Mouse (Mus musculus) forebrain, embryonic 11.5 days (tissue): ENCODE data around the gene Acot1. TPM values are rescaled to one million over a fixed set of nuclear protein-coding genes. Genes with fewer than 3 reads are reported as not detected.

ENCODE experiments used
- ATAC-seq: fragments of 200-750 bp; cut with Nextera tagmentation; replicated peaks from 2 replicates; pipeline ENCODE4 v1.8.0; 2017; ENCODE audit warnings: moderate TSS enrichment; ENCODE audit not compliant: low FRiP score
- DNase-seq: peaks from one replicate; pipeline ENCODE4 v3.0.0-alpha.2; 2017; ENCODE audit warnings: low spot score
- H3K27ac ChIP-seq: fragments of 300-500 bp; sonication (generic); 2 replicates; pipeline ENCODE4 v1.5.1; 2014; ENCODE audit warnings: low read depth, low read length
- H3K27me3 ChIP-seq: fragments of 300-500 bp; sonication (generic); 2 replicates; pipeline ENCODE4 v1.6.1; 2014; ENCODE audit warnings: mild to moderate bottlenecking, low read length, mixed read lengths; ENCODE audit not compliant: control insufficient read depth, insufficient read depth
- H3K36me3 ChIP-seq: fragments of 300-500 bp; sonication (generic); 2 replicates; pipeline ENCODE4 v1.6.1; 2014; ENCODE audit warnings: mild to moderate bottlenecking, low read length, moderate library complexity, mixed read lengths; ENCODE audit not compliant: control insufficient read depth, insufficient read depth
- H3K4me1 ChIP-seq: fragments of 300-500 bp; sonication (generic); replicated peaks from 2 replicates; pipeline ENCODE4 v1.6.1; 2014; ENCODE audit warnings: low read length, mixed read lengths; ENCODE audit not compliant: control insufficient read depth, insufficient read depth
- H3K4me2 ChIP-seq: fragments of 300-500 bp; sonication (generic); 2 replicates; pipeline ENCODE4 v1.6.1; 2014; ENCODE audit warnings: low read depth, mild to moderate bottlenecking, low read length, moderate library complexity, mixed read lengths; ENCODE audit not compliant: severe bottlenecking
- H3K4me3 ChIP-seq: fragments of 300-500 bp; sonication (generic); 2 replicates; pipeline ENCODE4 v1.5.1; 2014; ENCODE audit warnings: low read depth, low read length
- H3K9ac ChIP-seq: fragments of 300-500 bp; sonication (generic); 2 replicates; pipeline ENCODE4 v1.6.1; 2014; ENCODE audit warnings: low read length
- H3K9me3 ChIP-seq: fragments of 300-500 bp; sonication (generic); 2 replicates; pipeline ENCODE4 v1.6.1; 2016; ENCODE audit warnings: low read length, mixed read lengths; ENCODE audit not compliant: control insufficient read depth
- WGBS: fragments of 180-500 bp; shearing (Covaris S2); extraction: QIAGEN DNeasy Blood & Tissue Kit; methylation state at CpG from one replicate; pipeline ENCODE4 v1.1.7; 2014; 5-methylcytosine and 5-hydroxymethylcytosine counted together
- polyA plus RNA-seq: library from polyadenylated mRNA; unstranded; fragments of >200 nt; fragmentation: Nextera tagmentation; extraction: Ambion mirVana; gene quantifications from 2 replicates; pipeline ENCODE4 v1.2.1, GENCODE M21; 2014

The Acot1 gene
- polyA plus RNA-seq, 1 experiment from 2014 or later = 34.1 TPM

DNA sequence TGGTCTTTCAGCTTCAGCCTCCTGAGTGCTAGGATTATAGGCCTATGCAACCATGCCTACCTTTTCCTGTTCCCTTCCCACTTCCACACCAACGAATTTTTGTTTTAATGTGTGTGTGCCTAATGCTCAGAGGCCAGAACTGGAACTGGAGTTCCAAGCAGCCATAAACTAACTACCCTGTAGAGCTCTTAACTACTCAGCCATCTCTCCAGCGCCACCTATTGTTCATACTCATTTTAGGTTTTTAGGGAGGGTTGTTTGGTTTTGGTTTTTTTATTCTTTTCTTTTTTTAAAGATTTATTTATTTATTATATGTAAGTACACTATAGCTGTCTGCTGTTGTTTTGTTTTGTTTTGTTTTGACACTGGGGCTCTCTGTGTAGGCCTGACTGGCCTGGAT, 51.7 kb downstream of the Acot1 start:
- DNase-seq (no peak), ATAC-seq (no peak)
- no peak overlapping the region for H3K4me3 ChIP-seq
- WGBS = 44% methylated on average over 2 of the region's 2 CpGs
- no peaks in the 10 kb centered on the region for H3K36me3 ChIP-seq
- H3K27ac ChIP-seq = no peak overlapping the region
- H3K4me1 ChIP-seq = no peaks in the 10 kb centered on the region
- no peak overlapping the region for H3K4me2 ChIP-seq
- no peaks in the 10 kb centered on the region for H3K27me3 ChIP-seq
- H3K9me3 ChIP-seq = no peaks in the 10 kb centered on the region
- H3K9ac ChIP-seq = no peak overlapping the region

DNA sequence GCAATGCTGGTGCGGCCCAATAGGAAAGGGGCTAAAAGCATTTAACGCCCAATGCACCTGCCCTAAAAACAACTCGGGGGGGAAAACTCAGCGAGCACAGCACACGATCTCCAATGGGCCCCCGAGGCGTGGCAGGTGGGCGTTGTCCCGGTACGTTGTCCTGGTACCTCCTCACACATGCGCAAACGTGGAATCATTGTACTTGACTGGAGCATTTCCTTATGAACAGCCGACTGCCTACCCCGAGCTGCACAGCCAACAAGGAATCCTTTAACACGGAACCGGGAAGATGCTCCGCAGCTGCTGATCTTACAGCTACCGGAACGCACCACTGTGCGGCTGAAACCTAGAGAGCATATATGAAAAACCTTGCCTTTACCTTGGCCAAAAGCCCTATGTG, 53.0 kb downstream of the Acot1 start:
- no peak overlapping the region for H3K4me2 ChIP-seq
- DNase-seq (no peak), ATAC-seq (no peak)
- 93% methylated on average over 20 of the region's 20 CpGs for WGBS
- H3K36me3 ChIP-seq = no peaks in the 10 kb centered on the region
- H3K27me3 ChIP-seq = no peaks in the 10 kb centered on the region
- no peaks in the 10 kb centered on the region for H3K9me3 ChIP-seq
- H3K9ac ChIP-seq = no peak overlapping the region
- no peak overlapping the region for H3K4me3 ChIP-seq
- H3K4me1 ChIP-seq = no peaks in the 10 kb centered on the region
- H3K27ac ChIP-seq = no peak overlapping the region

DNA sequence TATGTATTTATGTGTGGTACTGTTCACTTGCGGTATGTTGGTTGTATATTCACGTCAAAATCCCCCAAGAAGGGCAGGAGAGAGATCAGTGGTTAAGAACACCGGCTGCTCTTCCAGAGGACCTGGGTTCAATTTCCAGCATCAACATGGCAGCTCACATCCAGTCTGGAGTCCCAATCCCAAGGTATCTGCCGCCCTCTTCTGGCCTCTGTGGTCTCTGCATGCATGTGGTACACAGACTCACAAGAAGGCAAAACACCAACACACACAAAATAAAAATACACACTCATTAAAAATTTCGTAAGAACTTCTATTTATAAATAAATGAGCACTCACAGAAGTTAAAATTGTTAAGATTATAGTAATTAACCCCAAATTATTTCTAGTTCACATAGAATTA, 53.9 kb downstream of the Acot1 start:
- Histone ChIP-seq H3K27ac (no peak overlapping the region), H3K9me3 (no peaks in the 10 kb centered on the region), H3K27me3 (no peaks in the 10 kb centered on the region; the same call in 1 of the 2 replicates), H3K4me3 (no peak overlapping the region), H3K4me2 (no peak overlapping the region), H3K4me1 (no peaks in the 10 kb centered on the region), H3K9ac (no peak overlapping the region), H3K36me3 (no peaks in the 10 kb centered on the region)
- WGBS = 71% methylated on average over 5 of the region's 5 CpGs
- DNase-seq (no peak), ATAC-seq (no peak)

DNA sequence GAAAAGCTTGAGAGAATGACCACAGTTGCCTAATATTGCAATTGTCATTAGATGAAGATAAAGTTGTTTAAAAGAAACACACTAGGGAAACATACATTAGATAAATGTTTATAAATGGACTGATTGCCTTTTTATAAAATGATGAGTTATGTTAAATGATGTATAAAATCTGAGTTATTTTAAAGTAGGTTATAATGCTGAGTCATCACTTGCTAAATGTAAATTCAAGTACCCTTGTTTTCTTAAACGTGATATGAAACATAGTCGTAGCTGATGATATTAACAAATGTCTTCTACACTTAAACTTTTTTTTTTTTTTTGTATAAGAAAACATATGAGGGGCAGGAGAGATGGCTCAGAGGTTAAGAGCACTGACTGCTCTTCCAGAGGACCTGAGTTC, 54.5 kb downstream of the Acot1 start:
- DNase-seq = no peak
- H3K4me1 ChIP-seq = no peaks in the 10 kb centered on the region
- H3K9ac ChIP-seq = no peak overlapping the region
- no peaks in the 10 kb centered on the region for H3K36me3 ChIP-seq
- WGBS = 83% methylated on average over 2 of the region's 2 CpGs
- no peaks in the 10 kb centered on the region for H3K9me3 ChIP-seq
- H3K4me2 ChIP-seq = no peak overlapping the region
- H3K27me3 ChIP-seq = peaks cover 5% of the 10 kb centered on the region
- no peak overlapping the region for H3K27ac ChIP-seq
- no peak overlapping the region for H3K4me3 ChIP-seq
- no peak for ATAC-seq

DNA sequence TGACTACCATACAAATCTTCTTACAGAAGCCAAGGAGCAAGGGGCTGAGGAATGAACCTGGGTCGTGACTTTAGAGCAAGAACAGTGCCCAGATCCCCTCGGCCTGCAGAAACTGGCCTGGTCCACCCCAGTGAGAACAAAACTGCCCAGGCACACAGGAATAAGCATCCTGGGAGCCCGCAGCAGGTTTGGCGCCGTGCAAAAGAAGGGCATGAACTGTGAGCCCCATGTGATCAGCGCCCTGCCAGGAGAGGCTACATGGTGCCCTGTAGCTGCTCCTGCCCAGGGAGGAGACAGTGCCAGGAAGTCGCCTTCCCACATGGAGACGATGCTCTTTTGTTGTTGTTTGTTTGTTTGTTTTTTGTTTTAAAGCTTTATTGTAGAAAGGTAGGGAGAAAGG, 55.3 kb downstream of the Acot1 start:
- no peak for ATAC-seq

DNA sequence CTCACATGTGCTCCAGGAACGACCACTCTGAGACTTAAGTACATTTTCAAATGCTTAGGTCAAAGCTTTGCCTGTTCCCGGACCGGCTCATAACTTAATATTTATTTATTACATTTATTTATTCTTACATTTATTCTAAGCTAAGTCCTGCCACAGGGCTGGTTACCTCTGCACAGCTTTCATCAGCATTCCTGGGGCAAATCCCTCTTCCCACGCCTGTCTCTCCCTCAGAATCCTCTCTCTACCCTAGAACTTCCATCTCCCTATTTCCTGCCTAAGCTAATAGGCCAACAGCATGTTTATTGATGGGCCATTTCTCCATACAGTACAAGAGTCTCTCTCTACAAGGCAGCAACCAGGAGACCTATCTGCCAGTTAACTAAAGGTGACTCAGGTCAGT, 58.5 kb downstream of the Acot1 start:
- no peaks in the 10 kb centered on the region; the same call in 1 of the 2 replicates for H3K4me1 ChIP-seq

More for the DNA sequence above, 55.3 kb downstream of the Acot1 start:
- no peak overlapping the region for H3K4me3 ChIP-seq
- H3K9me3 ChIP-seq = no peaks in the 10 kb centered on the region
- H3K4me2 ChIP-seq = no peak overlapping the region
- no peaks in the 10 kb centered on the region; the same call in 1 of the 2 replicates for H3K4me1 ChIP-seq
- WGBS = 75% methylated on average over 8 of the region's 8 CpGs
- no peaks in the 10 kb centered on the region for H3K36me3 ChIP-seq
- no peak overlapping the region for H3K9ac ChIP-seq
- H3K27me3 ChIP-seq = peaks cover 11% of the 10 kb centered on the region
- H3K27ac ChIP-seq = no peak overlapping the region
- no peak for DNase-seq

More for the DNA sequence above, 58.5 kb downstream of the Acot1 start:
- Histone ChIP-seq H3K4me3 (no peak overlapping the region), H3K27ac (no peak overlapping the region), H3K4me2 (no peak overlapping the region), H3K9me3 (no peaks in the 10 kb centered on the region), H3K27me3 (peaks cover 14% of the 10 kb centered on the region), H3K36me3 (no peaks in the 10 kb centered on the region), H3K9ac (no peak overlapping the region)
- ATAC-seq (no peak), DNase-seq (no peak)
- 83% methylated on average over 4 of the region's 4 CpGs for WGBS

Other genes with a start within 250 kb of the Acot1 start
- 0.04 and 0.05 TPM in 2 replicates for gene Papln, start 245.9 kb upstream of the Acot1 start, polyA plus RNA-seq
- gene Numb, start 87.6 kb upstream of the Acot1 start, polyA plus RNA-seq = 33.3 and 34.4 TPM in 2 replicates
- 18.0 and 20.0 TPM in 2 replicates for gene Riox1, start 58.9 kb upstream of the Acot1 start, polyA plus RNA-seq
- gene Heatr4, start 24.6 kb upstream of the Acot1 start, polyA plus RNA-seq = not detected in 2 replicates
- 12.2 and 12.7 TPM in 2 replicates for gene Acot2, start 21.6 kb upstream of the Acot1 start, polyA plus RNA-seq
- gene Acot4, start 28.9 kb downstream of the Acot1 start, polyA plus RNA-seq = 0.31 TPM in 1 of 2 replicates, not detected in the other
- not detected in 2 replicates for gene Gm49366, start 29.4 kb downstream of the Acot1 start, polyA plus RNA-seq
- 0.23 and 0.25 TPM in 2 replicates for gene Acot3, start 42.7 kb downstream of the Acot1 start, polyA plus RNA-seq
- gene Acot5, start 59.8 kb downstream of the Acot1 start, polyA plus RNA-seq = not detected in 2 replicates
- 1.5 and 1.8 TPM in 2 replicates for gene Acot6, start 91.2 kb downstream of the Acot1 start, polyA plus RNA-seq
- 6.1 and 6.8 TPM in 2 replicates for gene Dnal1, start 104.9 kb downstream of the Acot1 start, polyA plus RNA-seq
- 1.9 and 2.8 TPM in 2 replicates for gene Pnma1, start 139.0 kb downstream of the Acot1 start, polyA plus RNA-seq
- 7.6 and 9.6 TPM in 2 replicates for gene Elmsan1, start 209.4 kb downstream of the Acot1 start, polyA plus RNA-seq